Mouse (Mus musculus) CD4-positive helper T cell, adult 2 months (primary cell): Measurements from ENCODE around the gene Pbx1.

ENCODE experiments used
- DNase-seq: peaks from one replicate; pipeline ENCODE4 v3.0.0-alpha.2; 2012; ENCODE audit warnings: low read depth, missing footprints, low spot score

The Pbx1 gene

GRCm38 (mm10) chr1:168383832-168384593, 48.1 kb downstream of the Pbx1 start:
- DNase-seq = no peak

- no peak for DNase-seq
Observed at GRCm38 (mm10) chr1:168382823-168383157, 49.3 kb downstream of the Pbx1 start.

- DNase-seq = no peak
Observed at GRCm38 (mm10) chr1:168382106-168382822, 49.8 kb downstream of the Pbx1 start.

DNA sequence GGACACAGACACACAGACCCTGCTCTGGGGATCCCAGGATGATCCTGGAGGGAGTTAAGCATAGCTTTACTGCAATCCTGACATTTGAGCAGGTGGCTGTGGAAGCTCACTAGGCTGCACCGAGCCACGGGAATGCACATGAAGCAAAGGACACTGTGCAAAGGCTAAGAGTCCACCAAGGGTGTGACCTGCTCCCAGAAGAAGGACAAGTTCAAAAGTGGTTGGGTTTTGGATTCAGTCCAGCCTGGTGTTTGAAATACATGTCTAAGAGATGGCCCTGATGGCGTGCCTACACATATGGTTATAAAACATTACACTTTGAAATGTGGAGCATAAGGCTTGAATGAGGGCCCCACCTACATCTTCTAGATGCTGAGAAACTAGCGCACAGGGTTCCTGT, 50.6 kb downstream of the Pbx1 start:
- DNase-seq = no peak

DNA sequence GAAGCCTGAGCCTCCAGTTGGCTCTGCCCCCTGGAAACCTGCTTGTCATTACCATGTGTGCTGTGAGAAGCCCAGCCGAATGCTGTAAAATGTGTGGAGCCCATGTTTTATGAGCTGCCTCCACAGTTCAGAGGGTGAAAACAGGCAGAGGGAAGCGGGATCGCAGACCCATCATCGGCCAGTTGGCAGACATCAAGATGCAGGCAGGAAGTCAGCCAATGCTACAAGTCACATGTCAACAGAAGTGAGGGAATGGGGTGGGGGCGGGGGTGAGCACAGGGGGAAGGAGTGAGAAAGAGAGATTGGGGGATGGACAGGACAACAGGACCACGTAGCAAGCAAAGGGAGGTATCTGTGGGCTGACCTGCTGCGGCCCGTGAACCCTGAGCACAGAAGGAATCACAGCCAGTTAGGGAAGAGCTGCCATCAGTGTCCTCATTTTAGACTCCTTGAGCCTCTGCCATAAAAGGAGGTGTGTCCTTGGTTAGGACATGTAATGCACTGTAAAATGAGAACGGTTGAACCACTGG, 51.8 kb downstream of the Pbx1 start:
- no peak for DNase-seq

GRCm38 (mm10) chr1:168377650-168378049, 54.4 kb downstream of the Pbx1 start:
- no peak for DNase-seq

GRCm38 (mm10) chr1:168376330-168376729, 55.7 kb downstream of the Pbx1 start:
- DNase-seq = no peak

DNA sequence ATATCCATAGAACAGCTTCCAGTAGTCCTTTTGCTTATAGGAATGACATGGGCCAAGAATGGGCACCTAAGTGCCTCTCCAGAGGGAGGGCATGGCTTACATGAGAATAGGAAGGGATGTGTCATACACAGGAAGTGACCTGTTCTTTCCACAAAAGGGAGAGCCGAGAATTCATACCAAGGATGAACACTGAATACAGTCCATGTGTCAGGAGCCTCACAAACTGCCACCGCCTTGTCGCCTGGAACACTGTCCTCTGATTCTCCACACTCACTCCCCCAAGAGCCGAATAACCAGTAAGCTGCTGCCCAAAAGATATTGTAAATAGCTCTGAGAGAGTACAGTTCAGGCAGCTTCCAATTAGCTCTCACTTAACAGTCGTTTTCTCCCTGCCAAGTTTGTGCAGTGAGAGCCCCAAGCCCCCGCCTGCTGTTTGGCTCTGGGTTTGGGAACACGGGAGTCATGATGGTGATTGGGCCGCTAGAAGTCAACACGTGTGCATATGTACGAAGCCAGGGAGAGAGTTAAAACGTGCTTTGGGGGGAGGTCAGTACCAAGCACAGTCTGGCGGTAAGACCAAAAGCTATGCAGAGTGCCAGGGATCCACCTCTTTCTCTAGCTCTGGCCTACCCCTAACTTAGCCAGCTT, 57.0 kb downstream of the Pbx1 start:
- no peak for DNase-seq

DNA sequence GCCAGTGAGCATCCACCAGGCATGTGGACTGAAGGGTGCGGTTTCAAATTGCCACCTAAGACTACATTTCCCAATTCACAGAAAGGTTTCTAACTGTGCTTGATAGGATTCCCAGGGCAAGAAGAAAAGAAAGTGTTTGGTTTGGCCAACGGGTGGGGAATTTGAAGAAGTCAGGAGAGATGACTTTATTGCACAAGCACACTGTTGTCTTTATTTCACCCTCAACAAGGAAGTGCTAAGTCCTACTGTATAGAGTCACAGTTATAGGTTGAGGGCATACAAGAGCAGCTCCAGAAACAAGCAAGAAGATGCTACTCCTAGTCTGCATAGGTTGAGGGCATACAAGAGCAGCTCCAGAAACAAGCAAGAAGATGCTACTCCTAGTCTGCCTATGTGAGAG, 60.0 kb downstream of the Pbx1 start:
- no peak for DNase-seq

- no peak for DNase-seq
Observed at GRCm38 (mm10) chr1:168370966-168371365, 61.1 kb downstream of the Pbx1 start.

DNA sequence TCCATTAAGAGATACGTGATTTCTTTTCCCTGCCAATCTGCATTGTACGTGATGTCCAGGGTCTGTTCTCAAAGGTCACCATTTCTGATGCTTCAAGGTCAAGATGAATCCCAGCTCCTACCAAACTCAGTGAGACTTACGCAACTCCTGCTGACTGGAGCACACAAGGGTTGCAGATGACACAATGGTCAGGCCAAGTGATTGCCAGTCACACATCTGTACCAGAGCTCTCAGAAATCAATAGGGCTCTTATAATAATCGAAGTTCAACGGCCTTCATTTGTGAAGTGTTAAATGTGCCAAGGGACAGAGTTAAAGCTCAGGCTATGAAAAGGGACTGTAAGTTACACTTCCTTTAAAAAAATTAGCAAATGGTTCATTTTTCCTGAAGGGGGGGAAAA, 65.8 kb downstream of the Pbx1 start:
- no peak for DNase-seq

- no peak for DNase-seq
Observed at GRCm38 (mm10) chr1:168364325-168364724, 67.7 kb downstream of the Pbx1 start.

DNA sequence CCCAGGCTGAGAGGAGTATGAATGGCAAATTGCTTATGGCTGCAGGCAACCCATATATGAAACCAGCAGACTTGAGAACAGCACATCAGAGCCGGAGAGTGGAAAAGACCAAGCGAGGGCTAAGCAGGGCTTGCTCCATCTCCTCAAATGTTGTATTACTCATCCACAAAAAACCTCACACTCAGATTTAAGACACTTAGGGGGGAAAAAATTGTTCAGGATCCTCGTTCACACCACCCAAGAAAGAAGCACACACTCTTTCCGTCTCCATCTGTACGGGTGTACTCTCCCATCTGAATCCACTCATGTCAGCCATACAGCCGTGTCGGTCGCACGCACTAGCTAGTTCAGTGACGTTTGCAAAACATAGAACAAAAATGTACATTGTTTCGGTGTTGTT, 69.0 kb downstream of the Pbx1 start:
- DNase-seq = no peak

- DNase-seq = no peak
Observed at GRCm38 (mm10) chr1:168362464-168362863, 69.6 kb downstream of the Pbx1 start.

- DNase-seq = no peak
Observed at GRCm38 (mm10) chr1:168357680-168358611, 74.1 kb downstream of the Pbx1 start.

- DNase-seq = no peak
Observed at GRCm38 (mm10) chr1:168356970-168357441, 75.1 kb downstream of the Pbx1 start.

DNA sequence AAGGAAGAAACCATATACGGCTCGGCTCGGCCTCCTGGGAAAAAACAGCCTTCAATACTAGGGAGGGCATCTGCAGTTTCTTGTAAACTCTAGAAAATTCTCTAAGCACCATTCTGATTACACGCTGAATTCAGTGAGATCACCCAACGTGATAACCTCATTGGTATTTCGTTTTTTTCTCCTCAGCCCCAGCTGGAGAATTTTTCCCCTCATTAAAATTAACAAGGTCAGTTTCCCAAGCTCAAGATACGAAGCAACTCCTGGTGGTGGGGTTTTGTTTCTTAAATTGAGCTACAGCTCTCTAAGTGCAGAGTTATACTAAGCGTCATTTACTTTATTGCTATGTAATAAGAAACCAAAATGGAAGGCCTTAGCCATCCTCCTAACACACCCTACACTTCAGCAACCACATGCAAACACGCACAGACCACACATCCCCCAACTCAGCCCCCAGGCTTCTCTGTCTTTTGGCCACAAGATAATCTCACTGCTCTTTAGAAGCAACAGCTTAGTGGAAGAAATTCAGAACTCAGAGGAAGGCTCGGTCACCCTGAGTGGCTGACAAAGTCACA, 76.0 kb downstream of the Pbx1 start:
- no peak for DNase-seq

- DNase-seq = no peak
Observed at GRCm38 (mm10) chr1:168354934-168355333, 77.1 kb downstream of the Pbx1 start.

- DNase-seq = no peak
Observed at GRCm38 (mm10) chr1:168348036-168348784, 83.9 kb downstream of the Pbx1 start.

DNA sequence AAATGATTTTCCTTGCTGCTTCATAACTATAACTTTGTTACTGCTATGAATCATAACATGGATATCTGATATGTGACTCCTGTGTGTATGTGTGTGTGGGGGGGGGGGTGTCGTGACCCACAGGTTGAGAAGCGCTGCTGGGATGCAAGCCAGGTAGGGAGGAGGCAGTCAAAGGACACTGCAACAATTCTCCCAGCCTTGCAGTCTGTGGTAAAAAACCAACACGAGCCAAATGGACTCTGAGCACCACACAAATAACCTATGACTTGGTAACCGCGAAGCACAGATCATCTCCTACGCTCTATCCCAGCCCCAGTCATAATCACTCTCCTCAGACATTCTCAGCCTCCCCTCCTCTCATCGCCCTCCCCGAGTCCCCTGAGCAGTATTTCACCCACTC, 87.2 kb downstream of the Pbx1 start:
- no peak for DNase-seq
